Mouse (Mus musculus) lung, embryonic 15.5 days (tissue): ENCODE measurements around the gene Igfbp6. TPM values are rescaled to one million over a fixed set of nuclear protein-coding genes. Genes with fewer than 3 reads are reported as not detected.

Experiments used
- ATAC-seq: fragments of 200-750 bp; cut with Nextera tagmentation; 2 replicates; pipeline ENCODE4 v1.8.0; 2017; ENCODE audit warnings: moderate number of reproducible peaks, borderline replicate concordance; ENCODE audit not compliant: low FRiP score, low TSS enrichment; ENCODE audit errors: extremely low read depth
- H3K27ac ChIP-seq: fragments of 300-500 bp; sonication (generic); 2 replicates; pipeline ENCODE4 v1.5.1; 2015; ENCODE audit warnings: moderate library complexity, mild to moderate bottlenecking, inconsistent platforms
- H3K27me3 ChIP-seq: fragments of 300-500 bp; sonication (generic); 2 replicates; pipeline ENCODE4 v1.6.1; 2015; ENCODE audit warnings: inconsistent platforms
- H3K36me3 ChIP-seq: fragments of 300-500 bp; sonication (generic); 2 replicates; pipeline ENCODE4 v1.6.1; 2015; ENCODE audit warnings: inconsistent platforms
- H3K4me1 ChIP-seq: fragments of 300-500 bp; sonication (generic); 2 replicates; pipeline ENCODE4 v1.6.1; 2015; ENCODE audit warnings: inconsistent platforms
- H3K4me2 ChIP-seq: fragments of 300-500 bp; sonication (generic); 2 replicates; pipeline ENCODE4 v1.6.1; 2015; ENCODE audit warnings: inconsistent platforms, mild to moderate bottlenecking, moderate library complexity
- H3K4me3 ChIP-seq: fragments of 300-500 bp; sonication (generic); 2 replicates; pipeline ENCODE4 v1.5.1; 2015; ENCODE audit warnings: mild to moderate bottlenecking, inconsistent platforms
- H3K9ac ChIP-seq: fragments of 300-500 bp; sonication (generic); 2 replicates; pipeline ENCODE4 v1.6.1; 2015; ENCODE audit warnings: inconsistent platforms
- H3K9me3 ChIP-seq: fragments of 300-500 bp; sonication (generic); 2 replicates; pipeline ENCODE4 v1.6.1; 2016; ENCODE audit warnings: inconsistent platforms
- WGBS: fragments of 180-500 bp; shearing (Covaris S2); methylation state at CpG from one replicate; pipeline ENCODE4 v1.1.7; 2015; 5-methylcytosine and 5-hydroxymethylcytosine counted together
- polyA plus RNA-seq: library from polyadenylated mRNA; unstranded; fragments of >200 nt; fragmentation: Nextera tagmentation; extraction: Ambion mirVana; gene quantifications from 2 replicates; pipeline ENCODE4 v1.2.1, GENCODE M21; 2015

Gene Igfbp6
- polyA plus RNA-seq, 1 experiment from 2014 or later: 16.8 TPM

DNA sequence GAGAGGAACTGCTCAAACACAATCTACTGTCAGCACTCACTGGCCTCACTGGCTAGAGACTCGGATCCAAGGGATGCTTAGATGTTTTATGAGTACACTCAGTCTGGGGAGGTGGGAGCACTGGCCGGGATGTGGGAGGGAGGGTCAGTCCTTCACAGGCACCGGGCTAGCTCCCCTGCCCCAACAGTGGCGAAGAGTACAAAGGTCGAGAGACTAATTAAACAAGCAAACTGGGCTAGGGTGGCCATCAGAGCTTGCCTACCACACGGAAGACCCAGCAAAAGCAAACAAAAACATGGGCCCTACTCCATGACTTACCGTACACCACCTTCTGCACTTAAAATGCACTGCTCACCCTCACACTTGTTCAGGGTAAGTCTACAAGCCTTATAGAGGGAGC is 47.5 kb downstream of the Igfbp6 start:
- no peak overlapping the region for H3K4me2 ChIP-seq
- no peak overlapping the region for H3K27ac ChIP-seq
- H3K4me3 ChIP-seq: no peak overlapping the region
- H3K9ac ChIP-seq: no peak overlapping the region; the same call in 1 of the 2 replicates
- no peaks in the 10 kb centered on the region for H3K36me3 ChIP-seq
- H3K27me3 ChIP-seq: no peaks in the 10 kb centered on the region
- ATAC-seq: no peak
- no peaks in the 10 kb centered on the region for H3K9me3 ChIP-seq
- 34% methylated on average over 7 of the region's 7 CpGs for WGBS
- peaks cover 16% of the 10 kb centered on the region for H3K4me1 ChIP-seq

DNA sequence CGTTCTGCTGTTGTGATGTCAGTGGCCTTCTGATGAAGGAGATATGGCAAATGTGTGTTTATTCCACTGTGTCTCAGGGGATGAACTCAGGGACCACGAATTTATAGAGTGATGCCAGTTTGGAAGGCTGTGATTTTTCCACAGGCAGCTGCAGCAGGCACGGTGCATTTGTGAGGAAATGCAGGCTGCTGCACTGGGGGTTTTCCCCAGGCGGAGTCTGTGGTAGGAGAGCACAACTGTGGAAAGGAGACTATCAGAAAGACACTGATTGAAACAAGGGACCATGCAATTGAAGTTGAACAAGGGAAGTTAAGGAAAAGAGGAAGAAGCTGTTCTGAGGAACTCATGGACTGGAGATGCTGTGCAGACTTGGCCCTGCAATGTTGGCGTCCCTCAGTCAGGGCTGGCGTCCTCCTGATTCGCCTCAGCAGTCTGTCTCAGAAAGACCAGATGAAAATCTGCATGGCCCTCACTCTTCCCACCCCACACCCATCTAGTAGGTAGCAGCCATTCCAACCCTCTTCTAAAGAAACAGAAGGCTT is 48.2 kb downstream of the Igfbp6 start:
- H3K27me3 ChIP-seq: no peaks in the 10 kb centered on the region
- no peaks in the 10 kb centered on the region for H3K36me3 ChIP-seq
- H3K27ac ChIP-seq: no peak overlapping the region
- H3K9me3 ChIP-seq: no peaks in the 10 kb centered on the region
- H3K4me3 ChIP-seq: no peak overlapping the region
- H3K4me1 ChIP-seq: peaks cover 16% of the 10 kb centered on the region
- ATAC-seq: no peak
- WGBS: 50% methylated on average over 7 of the region's 7 CpGs
- H3K9ac ChIP-seq: no peak overlapping the region; the same call in 1 of the 2 replicates
- H3K4me2 ChIP-seq: no peak overlapping the region

DNA sequence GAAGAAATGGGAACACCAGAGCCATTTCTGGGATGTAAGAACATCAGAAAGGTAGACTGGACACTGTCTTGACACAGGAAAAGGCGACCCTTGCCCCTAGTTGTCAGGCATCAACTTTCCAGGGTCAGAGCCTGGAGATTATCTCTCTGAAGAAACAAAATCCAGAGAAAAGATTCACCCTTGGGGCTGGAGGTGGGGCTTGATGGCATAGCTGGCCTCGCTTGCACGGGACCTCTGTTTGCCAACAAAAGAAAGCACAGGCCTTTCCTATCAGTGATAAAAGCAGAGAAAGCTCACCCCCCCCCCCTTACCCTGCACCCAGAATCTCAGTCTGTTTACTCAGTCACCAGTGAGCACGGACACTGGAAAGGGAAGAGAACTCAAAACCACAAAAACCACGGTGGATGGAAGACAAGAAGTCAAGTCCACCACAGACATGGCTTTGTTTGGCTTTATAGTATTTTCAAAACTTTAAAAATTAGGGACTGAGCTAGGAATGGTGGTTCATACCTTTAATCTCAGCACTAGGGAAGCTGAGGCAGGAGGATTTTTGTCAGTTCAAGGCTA is 48.7 kb downstream of the Igfbp6 start:
- Histone ChIP-seq H3K9me3 (no peaks in the 10 kb centered on the region), H3K27ac (no peak overlapping the region), H3K4me3 (no peak overlapping the region), H3K4me2 (no peak overlapping the region), H3K4me1 (peaks cover 13% of the 10 kb centered on the region), H3K36me3 (no peaks in the 10 kb centered on the region), H3K9ac (no peak overlapping the region), H3K27me3 (no peaks in the 10 kb centered on the region)
- ATAC-seq: no peak
- whole genome bisulfite sequencing: 37% methylated on average over 5 of the region's 5 CpGs

DNA sequence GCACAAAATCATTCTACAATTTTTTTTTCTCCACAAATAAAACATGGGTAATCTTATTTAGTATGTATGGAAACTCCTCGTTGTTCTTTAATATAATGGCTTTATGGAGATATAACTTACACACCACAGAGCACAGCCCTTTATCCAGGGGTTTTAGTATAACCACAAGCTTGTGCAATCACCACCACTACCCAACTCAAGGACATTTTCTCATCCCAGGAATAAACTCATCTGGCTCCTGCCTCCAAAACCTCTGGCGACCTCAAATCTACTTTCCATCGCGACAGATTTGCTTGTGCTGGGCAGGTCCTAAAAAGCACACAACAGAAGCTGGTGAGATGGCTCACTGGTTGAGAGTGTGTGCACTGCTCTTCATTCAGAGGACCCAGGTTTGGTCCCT is 49.5 kb downstream of the Igfbp6 start:
- Histone ChIP-seq H3K4me1 (peaks cover 5% of the 10 kb centered on the region), H3K27me3 (no peaks in the 10 kb centered on the region), H3K27ac (no peak overlapping the region), H3K9ac (no peak overlapping the region), H3K9me3 (no peaks in the 10 kb centered on the region), H3K4me3 (no peak overlapping the region), H3K36me3 (no peaks in the 10 kb centered on the region), H3K4me2 (no peak overlapping the region)
- ATAC-seq: no peak
- 87% methylated on average over 4 of the region's 4 CpGs for WGBS

DNA sequence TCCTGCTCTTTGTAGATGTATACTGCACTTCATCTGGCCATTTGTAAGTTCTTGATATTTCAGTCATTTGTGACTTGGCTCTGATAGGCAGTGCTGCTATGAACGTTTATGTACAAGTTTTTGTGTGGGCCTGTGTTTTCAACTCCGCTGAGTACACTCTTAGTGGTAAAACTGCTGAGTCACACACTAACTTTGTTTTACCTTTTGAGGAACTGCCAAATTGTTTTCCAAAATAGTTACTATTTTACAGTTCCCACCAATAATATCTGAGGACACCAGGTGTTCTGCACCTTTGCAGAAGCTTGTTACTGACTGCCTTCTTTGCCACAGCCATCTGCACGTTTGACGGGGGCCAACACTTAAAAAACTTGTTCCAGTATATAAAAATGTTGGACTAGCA is 50.3 kb downstream of the Igfbp6 start:
- no peak overlapping the region for H3K27ac ChIP-seq
- H3K4me1 ChIP-seq: no peaks in the 10 kb centered on the region
- H3K36me3 ChIP-seq: no peaks in the 10 kb centered on the region
- H3K9me3 ChIP-seq: no peaks in the 10 kb centered on the region
- no peak overlapping the region for H3K4me2 ChIP-seq
- ATAC-seq: no peak
- H3K4me3 ChIP-seq: no peak overlapping the region
- H3K27me3 ChIP-seq: no peaks in the 10 kb centered on the region
- H3K9ac ChIP-seq: no peak overlapping the region
- WGBS: 72% methylated on average over 4 of the region's 4 CpGs

- Histone ChIP-seq H3K27me3 (no peaks in the 10 kb centered on the region), H3K36me3 (no peaks in the 10 kb centered on the region), H3K4me3 (no peak overlapping the region), H3K4me1 (no peaks in the 10 kb centered on the region), H3K4me2 (no peak overlapping the region), H3K9ac (no peak overlapping the region), H3K9me3 (no peaks in the 10 kb centered on the region), H3K27ac (no peak overlapping the region)
- 51% methylated on average over 4 of the region's 4 CpGs for WGBS
- ATAC-seq: no peak
Observed at GRCm38 (mm10) chr15:102195373-102195772, 51.2 kb downstream of the Igfbp6 start.

DNA sequence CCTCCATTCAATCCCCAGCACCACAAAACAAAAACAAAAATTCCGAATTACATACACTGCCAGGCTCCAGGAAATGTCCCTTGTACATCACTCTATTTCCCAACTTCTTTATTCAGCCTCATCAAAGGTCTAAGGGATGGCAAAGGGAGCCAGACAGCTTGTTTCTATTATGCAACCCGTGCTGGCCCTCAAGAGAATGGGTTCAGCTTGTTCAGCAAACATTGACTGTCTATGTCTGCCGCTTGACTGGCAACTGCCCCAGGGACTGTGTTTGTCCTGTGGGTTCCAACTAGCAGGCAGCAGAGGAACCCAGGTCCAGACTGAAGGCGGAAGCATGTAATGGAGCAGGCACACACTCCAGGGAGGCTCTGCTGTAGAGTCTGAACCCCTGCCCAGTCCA is 54.7 kb downstream of the Igfbp6 start:
- Histone ChIP-seq H3K27ac (no peak overlapping the region), H3K9me3 (no peaks in the 10 kb centered on the region), H3K27me3 (no peaks in the 10 kb centered on the region), H3K36me3 (no peaks in the 10 kb centered on the region), H3K4me2 (no peak overlapping the region), H3K4me1 (peaks cover 9% of the 10 kb centered on the region; the same call in 1 of the 2 replicates), H3K9ac (no peak overlapping the region), H3K4me3 (no peak overlapping the region)
- 55% methylated on average over 4 of the region's 4 CpGs for WGBS
- ATAC-seq: no peak

Other genes starting within 250 kb of the Igfbp6 start
- 13.3 and 18.4 TPM in 2 replicates for gene Krt4, start 219.6 kb upstream of the Igfbp6 start, polyA plus RNA-seq
- 0.97 and 1.0 TPM in 2 replicates for gene Krt79, start 204.0 kb upstream of the Igfbp6 start, polyA plus RNA-seq
- 0.22 TPM in 1 of 2 replicates, not detected in the other for gene Krt78, start 190.1 kb upstream of the Igfbp6 start, polyA plus RNA-seq
- gene Krt8, start 139.9 kb upstream of the Igfbp6 start, polyA plus RNA-seq: 307 and 345 TPM in 2 replicates
- 221 and 264 TPM in 2 replicates for gene Krt18, start 116.2 kb upstream of the Igfbp6 start, polyA plus RNA-seq
- 118 and 121 TPM in 2 replicates for gene Eif4b, start 70.6 kb upstream of the Igfbp6 start, polyA plus RNA-seq
- gene Tns2, start 43.9 kb upstream of the Igfbp6 start, polyA plus RNA-seq: 47.6 and 54.5 TPM in 2 replicates
- 18.8 and 20.5 TPM in 2 replicates for gene Spryd3, start 8.1 kb upstream of the Igfbp6 start, polyA plus RNA-seq
- gene Soat2, start 6.2 kb downstream of the Igfbp6 start, polyA plus RNA-seq: 0.20 and 0.34 TPM in 2 replicates
- 60.7 and 67.1 TPM in 2 replicates for gene Zfp740, start 58.9 kb downstream of the Igfbp6 start, polyA plus RNA-seq
- 74.1 and 78.1 TPM in 2 replicates for gene Csad, start 60.4 kb downstream of the Igfbp6 start, polyA plus RNA-seq
- gene Itgb7, start 87.6 kb downstream of the Igfbp6 start, polyA plus RNA-seq: 2.0 and 3.2 TPM in 2 replicates
- gene Rarg, start 113.2 kb downstream of the Igfbp6 start, polyA plus RNA-seq: 43.7 and 43.8 TPM in 2 replicates
- gene Gm9918, start 126.2 kb downstream of the Igfbp6 start, polyA plus RNA-seq: 0.53 and 0.57 TPM in 2 replicates
- gene Mfsd5, start 135.1 kb downstream of the Igfbp6 start, polyA plus RNA-seq: 63.8 and 65.3 TPM in 2 replicates
- 27.6 and 32.2 TPM in 2 replicates for gene Espl1, start 151.9 kb downstream of the Igfbp6 start, polyA plus RNA-seq
- 368 and 401 TPM in 2 replicates for gene Pfdn5, start 181.8 kb downstream of the Igfbp6 start, polyA plus RNA-seq
- gene Myg1, start 187.3 kb downstream of the Igfbp6 start, polyA plus RNA-seq: 100 and 106 TPM in 2 replicates
- 91.1 and 92.0 TPM in 2 replicates for gene Aaas, start 206.4 kb downstream of the Igfbp6 start, polyA plus RNA-seq
- gene Sp7, start 222.8 kb downstream of the Igfbp6 start, polyA plus RNA-seq: 0.48 and 0.55 TPM in 2 replicates